Mouse (Mus musculus) cerebellum, adult 9-11 months (tissue): ENCODE measurements around the gene Gramd2.
"Not testable (repeated sequence)": the region's sequence is repeated elsewhere in the genome, so short reads cannot be mapped to it uniquely, and the experiment has no call there.

Experiments used
- DNase-seq: peaks from one replicate; pipeline ENCODE4 v3.0.0; 2022

The Gramd2 gene

GRCm38 (mm10) chr9:59723791-59724442 lies 44.0 kb downstream of the Gramd2 start:
- DNase-seq: peak; percentile 51

DNA sequence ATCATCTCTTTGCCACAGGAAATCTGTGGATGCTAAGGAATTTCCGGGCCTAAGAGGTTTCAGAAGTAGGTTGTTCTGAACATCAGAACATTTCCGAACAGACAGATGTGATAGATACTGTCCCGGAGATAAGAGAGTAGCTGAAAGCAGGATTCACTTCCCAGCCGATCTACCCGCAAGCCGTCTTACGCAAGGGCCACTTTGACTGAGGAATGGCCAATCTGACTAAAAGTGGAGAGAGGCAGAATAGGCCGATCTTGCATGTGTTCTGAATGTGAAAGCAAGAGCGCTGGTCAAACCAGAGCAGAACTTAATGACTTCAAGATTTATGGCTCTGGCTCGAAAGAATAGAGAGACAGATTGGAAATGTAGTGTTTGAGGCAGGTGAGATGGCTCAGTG lies 45.6 kb downstream of the Gramd2 start:
- DNase-seq: no peak

DNA sequence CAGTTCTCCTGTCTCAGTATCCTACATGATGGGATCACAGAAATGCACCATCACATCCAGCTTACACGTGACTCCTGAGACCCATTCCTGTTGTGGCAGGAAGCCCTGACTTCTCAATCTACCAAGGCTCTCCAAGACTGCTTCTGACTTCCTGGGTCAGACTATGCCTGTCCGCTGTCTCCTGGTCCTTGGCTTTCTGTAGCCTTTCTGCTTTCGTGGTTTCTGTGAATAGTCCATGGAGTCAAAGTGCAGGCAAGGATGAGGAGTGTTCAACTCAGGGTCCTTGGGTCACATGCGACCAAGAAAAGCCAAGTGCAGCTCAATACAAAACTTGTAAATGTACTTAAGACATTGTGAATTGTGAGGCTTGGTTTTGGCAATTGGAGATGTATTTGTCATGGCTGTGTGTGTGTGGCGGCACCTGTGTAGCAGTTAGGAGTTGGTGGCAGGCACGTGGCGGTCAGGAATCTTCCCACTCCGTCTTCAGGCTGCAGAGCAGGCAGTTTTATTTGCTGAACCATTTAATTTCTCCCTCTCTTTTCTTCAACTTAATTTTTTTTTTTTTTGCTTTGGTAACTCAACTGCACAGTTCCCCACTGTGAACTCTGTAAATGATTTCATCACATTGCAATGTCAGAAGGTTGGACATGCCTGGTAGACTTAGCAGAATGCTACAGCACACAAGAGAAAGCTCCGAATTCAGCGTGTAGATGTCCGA lies 47.8 kb downstream of the Gramd2 start:
- DNase-seq: no peak

GRCm38 (mm10) chr9:59731136-59731535 lies 51.2 kb downstream of the Gramd2 start:
- no peak for DNase-seq

DNA sequence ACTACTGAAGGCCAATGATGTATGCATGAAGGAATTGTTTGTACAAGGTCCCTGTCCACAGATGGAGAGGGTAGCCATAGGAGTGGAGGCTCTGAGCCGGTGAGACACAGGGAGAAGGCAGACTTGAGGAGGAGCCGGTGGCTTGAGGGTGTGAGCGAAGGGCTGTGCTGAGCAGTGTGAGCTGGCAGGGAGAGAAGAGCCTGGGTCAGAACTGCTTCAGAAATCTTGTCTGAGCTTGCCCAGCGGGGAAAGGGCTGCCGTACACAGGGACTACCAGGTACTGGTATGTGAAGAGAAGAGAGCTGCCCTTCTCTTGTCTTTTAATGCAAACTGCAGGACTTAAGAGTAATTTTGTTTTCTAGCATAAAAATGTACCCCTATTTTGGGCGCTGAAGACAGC lies 53.1 kb downstream of the Gramd2 start:
- no peak for DNase-seq

- no peak for DNase-seq
Observed at GRCm38 (mm10) chr9:59735394-59735793, 55.5 kb downstream of the Gramd2 start.

DNA sequence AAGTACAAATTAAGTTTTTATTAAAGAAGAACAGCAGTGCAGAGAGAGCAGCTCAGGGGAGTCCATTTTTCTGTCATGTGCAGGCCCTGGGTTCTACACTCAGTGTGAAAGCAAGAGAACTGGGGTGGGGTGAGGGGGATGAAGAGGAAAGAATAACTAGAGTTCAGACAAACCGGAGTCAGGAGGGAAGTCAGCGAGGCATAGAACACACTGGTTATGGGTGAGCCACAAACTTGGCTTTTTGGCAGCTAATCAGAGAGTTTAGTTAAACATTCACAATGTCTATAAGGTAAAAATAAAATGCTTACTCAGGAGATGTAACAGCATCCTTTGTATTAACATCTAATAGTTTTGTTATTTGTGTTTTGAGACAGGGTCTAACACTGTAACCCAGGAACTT lies 60.6 kb downstream of the Gramd2 start:
- no peak for DNase-seq

- DNase-seq: no peak
Observed at GRCm38 (mm10) chr9:59743903-59744302, 64.0 kb downstream of the Gramd2 start.

GRCm38 (mm10) chr9:59748387-59748786 lies 68.4 kb downstream of the Gramd2 start:
- DNase-seq: no peak

- peak; percentile 31 for DNase-seq
Observed at GRCm38 (mm10) chr9:59748969-59749368, 69.0 kb downstream of the Gramd2 start.

DNA sequence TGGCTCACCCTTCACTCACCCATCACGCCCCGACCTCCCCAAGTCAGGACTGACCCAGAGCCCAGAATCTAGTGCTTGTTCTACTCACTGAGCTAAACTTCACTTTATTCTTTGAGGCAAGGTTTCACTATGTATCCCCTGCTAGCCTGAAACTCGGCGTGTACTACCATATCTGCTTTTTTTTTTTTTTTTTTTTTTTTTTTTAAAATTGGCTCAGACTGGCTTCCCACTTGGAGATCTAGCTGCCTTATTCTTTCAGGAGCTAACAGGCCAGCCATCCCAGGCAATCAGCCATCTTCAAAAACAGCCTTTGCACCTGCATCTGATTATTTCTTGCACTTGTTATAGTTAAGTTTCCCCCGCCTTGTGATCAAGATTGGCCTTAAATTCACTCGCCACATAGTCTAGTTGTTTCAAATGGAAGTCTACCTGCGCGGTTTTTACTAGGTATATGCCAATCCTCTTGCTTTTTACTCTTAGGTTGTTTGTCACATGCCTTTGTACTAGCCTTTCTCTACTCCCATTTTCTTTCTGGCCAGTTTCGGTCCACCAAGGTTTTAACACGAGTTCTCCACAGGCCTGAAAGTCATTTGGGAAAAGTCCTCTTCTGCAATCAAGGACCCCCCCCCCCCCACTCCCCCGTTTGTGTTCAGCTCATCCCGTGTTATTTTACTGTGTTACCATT lies 69.8 kb downstream of the Gramd2 start:
- peak; percentile 38 for DNase-seq

- DNase-seq: peak; percentile 99
Observed at GRCm38 (mm10) chr9:59750267-59751065, 70.5 kb downstream of the Gramd2 start, which contains the start of the genes Senp8 and Myo9a. Senp8 (minus strand) TSS chr9:59750710. Myo9a (plus strand) TSS chr9:59750896.

DNA sequence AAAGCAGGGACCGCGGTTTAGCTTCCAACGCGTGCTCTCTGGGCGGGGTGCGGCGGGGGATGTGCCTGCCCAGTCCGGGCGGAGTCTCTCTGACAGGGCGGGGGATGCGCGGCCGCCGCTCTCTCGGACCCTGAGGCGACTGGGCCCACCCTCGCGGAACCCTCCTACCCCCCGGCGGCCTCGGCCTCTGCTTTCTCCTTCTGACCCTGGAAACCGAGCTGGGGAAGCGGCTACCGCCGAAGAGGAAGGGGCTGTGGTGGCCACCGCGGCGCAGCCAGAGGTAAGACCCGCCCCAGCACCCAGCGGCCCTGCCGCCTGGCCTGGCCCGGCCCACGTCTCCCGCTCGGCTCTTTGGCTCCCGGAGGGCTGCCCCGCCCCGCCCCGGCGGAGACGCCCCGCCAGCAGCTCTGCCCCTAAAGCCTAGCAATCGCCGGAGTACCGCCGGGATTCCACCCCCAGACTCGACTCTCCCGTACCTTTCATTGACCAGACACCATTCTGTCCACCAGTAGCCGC lies 71.2 kb downstream of the Gramd2 start:
- no peak for DNase-seq

GRCm38 (mm10) chr9:59751966-59752365 lies 72.0 kb downstream of the Gramd2 start:
- peak; percentile 19 for DNase-seq

DNA sequence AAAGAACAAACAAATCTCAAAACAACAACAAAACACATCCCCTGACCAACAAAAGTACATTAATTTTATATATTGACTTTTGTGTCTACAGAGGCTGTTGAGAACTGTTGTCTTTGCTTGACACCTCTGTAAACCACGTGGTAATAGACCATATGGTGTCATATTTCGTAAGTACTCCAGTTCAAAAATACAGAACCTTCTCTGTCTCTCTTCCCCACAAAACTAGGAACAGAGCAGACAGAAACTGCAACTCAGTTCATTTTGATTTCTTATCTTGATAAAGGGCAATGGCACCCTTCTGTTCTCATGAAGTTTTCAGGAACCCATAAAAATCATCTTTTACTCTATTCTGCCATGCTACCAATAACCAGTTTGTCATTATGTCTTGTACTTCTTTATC lies 75.3 kb downstream of the Gramd2 start:
- DNase-seq: no peak

DNA sequence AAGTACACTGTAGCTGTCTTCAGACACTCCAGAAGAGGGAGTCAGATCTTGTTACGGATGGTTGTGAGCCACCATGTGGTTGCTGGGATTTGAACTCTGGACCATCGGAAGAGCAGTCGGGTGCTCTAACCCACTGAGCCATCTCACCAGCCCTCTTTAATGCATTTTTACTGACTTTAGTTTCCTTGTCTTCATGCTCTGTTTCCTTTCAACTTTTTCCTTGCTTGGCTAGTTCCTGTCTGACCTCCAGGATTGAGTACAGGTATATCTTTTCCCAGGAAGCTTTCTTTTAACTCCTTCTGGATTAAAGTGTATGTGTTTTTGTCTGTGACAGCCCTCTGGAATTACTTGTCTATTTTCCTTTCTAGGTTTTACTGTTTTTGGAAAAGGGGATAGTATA lies 77.1 kb downstream of the Gramd2 start:
- DNase-seq: not testable (repeated sequence)

- DNase-seq: no peak
Observed at GRCm38 (mm10) chr9:59760515-59760914, 80.6 kb downstream of the Gramd2 start.

DNA sequence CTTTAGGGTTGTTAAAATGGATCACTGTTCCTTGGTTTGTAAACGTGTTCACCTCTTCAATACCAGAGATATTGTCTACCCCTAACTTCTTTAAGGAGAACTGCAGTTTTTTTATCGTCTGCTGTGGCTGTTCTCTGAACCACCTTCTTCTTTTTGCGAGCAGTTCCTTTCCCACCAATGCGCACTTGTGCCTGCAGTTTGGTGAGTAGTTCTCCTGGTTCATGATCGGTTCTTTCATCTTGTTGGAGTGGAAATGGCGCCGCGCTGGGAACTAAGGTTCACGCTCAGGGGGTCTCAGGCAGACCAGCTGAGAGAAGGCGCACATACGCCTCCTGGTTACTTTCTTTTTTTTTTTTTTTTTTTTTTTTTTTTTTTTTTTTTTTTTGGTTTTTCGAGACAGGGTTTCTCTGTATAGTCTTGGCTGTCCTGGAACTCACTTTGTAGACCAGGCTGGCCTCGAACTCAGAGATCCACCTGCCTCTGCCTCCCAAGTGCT lies 87.1 kb downstream of the Gramd2 start:
- DNase-seq: not testable (repeated sequence)
